Mouse (Mus musculus) ES-Bruce4 (cell line): ENCODE results near the gene Tcp10a. TPM values are rescaled to one million over a fixed set of nuclear protein-coding genes. Genes with fewer than 3 reads are reported as not detected.
"Not testable (repeated sequence)": the region's sequence is repeated elsewhere in the genome, so short reads cannot be mapped to it uniquely, and the experiment has no call there.

Experiments used
- H3K27ac ChIP-seq: 2 replicates; pipeline ENCODE4 v1.5.1; 2012; ENCODE audit warnings: low read length, inconsistent platforms; ENCODE audit not compliant: insufficient read depth
- H3K27me3 ChIP-seq: 2 replicates; pipeline ENCODE4 v1.6.1; 2012; ENCODE audit warnings: mild to moderate bottlenecking, low read length, inconsistent platforms; ENCODE audit not compliant: control insufficient read depth, poor library complexity, insufficient read depth, severe bottlenecking
- H3K36me3 ChIP-seq: 2 replicates; pipeline ENCODE4 v1.6.1; 2012; ENCODE audit warnings: inconsistent platforms, mild to moderate bottlenecking, low read length, moderate library complexity; ENCODE audit not compliant: control insufficient read depth, poor library complexity, insufficient read depth, severe bottlenecking
- H3K4me1 ChIP-seq: one replicate; pipeline ENCODE4 v1.8.1; 2011; ENCODE audit warnings: low read length; ENCODE audit not compliant: control insufficient read depth, insufficient read depth
- H3K4me3 ChIP-seq: 2 replicates; pipeline ENCODE4 v1.5.1; 2011; ENCODE audit warnings: low read depth, mild to moderate bottlenecking, low read length
- H3K9ac ChIP-seq: 2 replicates; pipeline ENCODE4 v1.6.1; 2012; ENCODE audit warnings: low read depth, mild to moderate bottlenecking, inconsistent platforms; ENCODE audit not compliant: poor library complexity, severe bottlenecking
- H3K9me3 ChIP-seq: replicated peaks from 2 replicates; pipeline ENCODE4 v1.6.1; 2012; ENCODE audit warnings: mild to moderate bottlenecking, low read length, inconsistent platforms; ENCODE audit not compliant: control insufficient read depth, poor library complexity, insufficient read depth, severe bottlenecking
- CTCF ChIP-seq: IDR thresholded peaks from one replicate; pipeline ENCODE4 v1.8.1; 2011; ENCODE audit warnings: low read depth, low read length
- EP300 ChIP-seq: IDR thresholded peaks from 2 replicates; pipeline ENCODE4 v1.6.1; 2011; ENCODE audit warnings: low read depth, low read length; ENCODE audit not compliant: insufficient read depth
- POLR2A ChIP-seq: IDR thresholded peaks from one replicate; pipeline ENCODE4 v1.8.1; 2011; ENCODE audit warnings: low read length; ENCODE audit not compliant: insufficient read depth
- polyA plus RNA-seq: library from polyadenylated mRNA; stranded (reverse); fragments of >200 nt; gene quantifications from 2 replicates; pipeline ENCODE4 v1.2.4, GENCODE M21; 2011; ENCODE audit warnings: low read depth; ENCODE audit not compliant: missing spikeins, insufficient read depth, insufficient read length

Tcp10a gene
- polyA plus RNA-seq, 1 experiment = 0.27 TPM

DNA sequence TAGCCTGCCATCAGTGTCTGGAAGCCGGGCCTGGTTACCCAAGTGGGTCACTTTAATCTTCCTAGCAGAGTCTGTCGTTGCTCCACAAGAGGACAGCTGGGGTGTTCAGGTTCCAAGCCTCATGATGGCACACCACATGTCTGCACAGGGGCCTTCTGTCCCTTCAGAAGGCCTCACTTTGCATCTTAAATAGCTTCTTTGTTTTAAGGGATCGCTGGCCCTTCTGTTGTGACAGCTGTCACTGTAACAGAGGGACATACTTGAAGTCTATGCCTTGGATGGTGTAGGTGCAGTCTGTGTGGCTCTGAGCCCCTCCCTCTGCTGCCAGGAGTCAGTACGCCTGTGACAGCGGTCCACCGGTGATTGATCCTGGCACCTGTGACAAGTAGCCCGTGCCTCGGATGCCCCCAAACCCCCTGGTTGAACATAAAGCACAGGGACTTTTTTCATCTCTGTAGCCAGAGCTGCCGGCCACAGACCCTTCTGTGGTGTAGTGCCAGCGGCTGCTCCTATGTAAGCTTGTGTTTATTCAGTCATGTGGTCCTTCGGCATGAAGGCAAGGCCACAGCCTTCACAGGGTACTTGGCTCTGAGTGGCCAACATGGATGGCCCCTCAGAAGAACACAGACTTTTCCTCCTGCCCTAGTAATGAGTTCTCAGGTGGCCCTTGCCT is 32.3 kb upstream of the Tcp10a start:
- no peak overlapping the region for H3K27ac ChIP-seq
- no peak for TF ChIP-seq EP300
- TF ChIP-seq POLR2A = no peak
- TF ChIP-seq CTCF = no peak
- no peak overlapping the region for H3K9ac ChIP-seq
- no peaks in the 10 kb centered on the region for H3K4me1 ChIP-seq
- no peaks in the 10 kb centered on the region for H3K9me3 ChIP-seq
- H3K27me3 ChIP-seq = no peaks in the 10 kb centered on the region
- no peak overlapping the region for H3K4me3 ChIP-seq
- no peaks in the 10 kb centered on the region for H3K36me3 ChIP-seq

DNA sequence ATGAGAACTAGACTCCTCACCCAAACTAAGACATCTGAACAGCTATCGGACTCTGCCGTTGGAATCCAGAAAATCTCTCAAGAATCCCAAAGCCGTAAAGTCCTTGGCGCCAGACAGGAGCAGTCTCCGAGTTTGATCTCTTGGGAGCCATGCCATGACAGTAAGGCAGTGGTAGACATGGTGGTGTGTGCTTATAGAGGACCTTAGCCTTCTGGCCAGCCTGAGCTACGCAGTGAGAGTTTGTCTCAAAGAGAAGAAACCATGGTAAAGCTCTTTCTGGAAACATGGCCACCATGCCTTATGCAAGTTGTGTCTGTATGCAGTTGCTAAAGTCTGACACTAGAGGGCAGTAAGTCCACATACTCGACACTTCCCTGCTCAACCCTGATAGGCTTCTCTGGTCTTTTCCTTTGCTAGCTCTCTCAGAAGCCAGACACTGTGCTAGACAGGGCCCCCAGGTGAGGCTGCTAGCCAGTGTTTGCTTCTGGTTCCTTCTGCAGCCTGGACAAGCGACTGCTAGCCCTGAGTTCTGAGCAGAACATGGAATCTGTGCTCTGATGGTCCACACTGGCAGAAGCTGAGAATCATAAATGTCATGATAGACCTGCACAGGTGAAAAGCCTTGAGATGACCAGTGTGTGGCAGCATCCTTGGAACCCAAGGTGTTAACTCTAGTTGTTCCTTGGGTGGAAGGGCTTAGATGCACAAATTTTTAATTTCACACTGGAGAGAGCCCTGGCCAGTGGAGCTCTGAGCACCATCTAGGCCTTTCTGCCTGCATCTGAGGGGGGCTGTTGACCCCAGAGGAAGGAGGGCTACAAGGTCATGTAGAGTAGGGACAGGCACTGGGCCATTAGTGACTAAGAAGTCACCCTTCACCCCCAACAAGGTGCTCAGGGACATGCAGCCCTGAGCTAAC is 17.9 kb upstream of the Tcp10a start:
- H3K27me3 ChIP-seq, H3K4me3 ChIP-seq, H3K27ac ChIP-seq, H3K9me3 ChIP-seq, H3K4me1 ChIP-seq, H3K36me3 ChIP-seq, H3K9ac ChIP-seq: not testable (repeated sequence)

DNA sequence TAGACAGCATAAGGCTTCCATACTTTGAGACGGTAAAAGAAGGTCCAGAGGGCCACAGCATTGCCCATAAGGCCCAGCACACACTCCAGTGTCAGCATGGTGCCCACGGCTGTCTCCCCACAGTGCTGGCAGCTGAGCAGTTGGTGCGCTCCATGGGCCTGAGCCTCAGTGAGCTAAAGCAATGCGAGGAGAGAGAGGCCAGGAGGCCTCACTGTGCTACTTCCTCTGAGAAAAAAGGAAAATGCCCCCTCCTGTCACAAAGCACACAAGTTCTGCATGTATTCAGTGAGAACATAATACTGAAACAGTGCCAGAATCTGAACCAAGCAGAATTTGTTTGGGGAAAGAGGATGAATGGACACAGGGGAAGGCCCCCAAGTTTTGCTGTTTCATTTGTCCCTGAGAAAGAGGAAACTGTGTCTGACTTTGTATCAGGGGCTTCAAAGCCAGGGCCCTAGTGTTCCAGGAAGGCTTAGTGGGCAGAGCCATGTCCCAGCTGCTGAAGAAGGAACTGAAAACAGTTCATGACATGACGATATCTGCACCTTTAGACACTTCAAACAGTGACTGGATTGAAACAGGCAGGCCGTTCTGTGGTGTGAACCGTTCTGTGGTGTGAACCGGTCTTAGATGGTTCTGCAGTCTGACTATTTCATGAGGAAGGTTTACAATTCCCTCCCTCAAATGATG is 8.6 kb upstream of the Tcp10a start:
- not testable (repeated sequence) for H3K27me3 ChIP-seq, H3K4me1 ChIP-seq, H3K9ac ChIP-seq, H3K27ac ChIP-seq, H3K9me3 ChIP-seq, H3K4me3 ChIP-seq, H3K36me3 ChIP-seq

DNA sequence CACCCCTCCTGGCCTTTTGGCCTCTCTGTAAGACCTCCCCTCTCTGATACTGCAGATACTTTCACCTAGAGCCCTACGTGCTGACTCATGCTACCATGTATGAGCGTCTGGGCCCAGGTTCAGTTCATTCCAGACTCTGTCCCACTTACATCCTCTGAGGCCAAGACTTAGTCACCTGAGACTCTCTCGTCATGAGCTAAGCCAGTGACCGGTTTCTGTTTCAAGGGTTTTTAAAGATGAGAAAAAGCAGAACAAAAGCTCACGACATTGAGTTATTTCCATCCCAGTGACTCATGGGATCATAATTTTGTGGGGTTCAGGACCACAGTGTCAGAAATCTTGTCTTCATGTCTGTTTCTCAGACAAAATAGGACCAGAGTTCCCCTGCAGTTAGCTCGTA is 4.7 kb upstream of the Tcp10a start:
- H3K36me3 ChIP-seq, H3K27me3 ChIP-seq, H3K9me3 ChIP-seq, H3K4me3 ChIP-seq, H3K9ac ChIP-seq, H3K27ac ChIP-seq, H3K4me1 ChIP-seq: not testable (repeated sequence)

DNA sequence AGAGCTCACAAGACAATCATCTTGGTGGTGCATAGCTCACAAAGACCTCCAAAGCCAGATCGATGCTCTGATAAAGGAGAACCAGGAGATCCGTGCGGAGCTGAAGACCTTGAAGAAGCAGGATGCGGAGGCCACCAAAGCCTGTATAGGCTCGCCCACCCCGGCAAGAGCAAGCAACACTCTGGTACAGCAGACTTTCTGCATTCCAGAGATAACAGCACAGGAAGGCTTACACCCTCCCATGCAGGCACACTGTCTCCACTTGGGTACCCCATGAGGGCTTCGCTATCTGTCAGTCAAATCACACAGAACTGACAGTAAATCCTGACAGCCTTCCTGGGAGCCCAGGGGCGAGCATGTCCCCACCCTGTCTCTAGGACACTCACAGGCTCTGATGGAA is 2.0 kb downstream of the Tcp10a start:
- not testable (repeated sequence) for H3K9ac ChIP-seq, H3K27me3 ChIP-seq, H3K27ac ChIP-seq, H3K9me3 ChIP-seq, H3K4me1 ChIP-seq, H3K4me3 ChIP-seq, H3K36me3 ChIP-seq

DNA sequence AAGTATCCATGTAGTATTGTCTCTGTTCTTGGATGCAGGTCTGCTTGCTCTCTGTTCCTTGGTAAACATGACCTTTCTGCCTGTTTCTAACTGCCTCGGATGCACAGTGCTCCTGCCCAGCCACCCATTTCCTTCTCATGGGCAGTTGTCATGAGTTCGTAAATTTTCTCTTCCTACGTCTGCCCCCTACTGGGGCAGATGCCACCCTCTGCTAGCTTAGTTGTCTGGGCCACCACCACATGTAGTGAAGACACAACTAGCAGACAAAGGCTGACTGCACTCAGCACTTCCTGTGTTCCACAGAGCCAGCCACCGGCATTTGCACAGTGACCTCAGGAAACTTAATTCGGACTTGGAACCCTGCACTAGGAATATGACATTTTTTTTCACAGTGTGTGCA is 8.3 kb downstream of the Tcp10a start:
- H3K36me3 ChIP-seq, H3K9ac ChIP-seq, H3K4me1 ChIP-seq, H3K4me3 ChIP-seq, H3K27me3 ChIP-seq, H3K9me3 ChIP-seq, H3K27ac ChIP-seq: not testable (repeated sequence)

DNA sequence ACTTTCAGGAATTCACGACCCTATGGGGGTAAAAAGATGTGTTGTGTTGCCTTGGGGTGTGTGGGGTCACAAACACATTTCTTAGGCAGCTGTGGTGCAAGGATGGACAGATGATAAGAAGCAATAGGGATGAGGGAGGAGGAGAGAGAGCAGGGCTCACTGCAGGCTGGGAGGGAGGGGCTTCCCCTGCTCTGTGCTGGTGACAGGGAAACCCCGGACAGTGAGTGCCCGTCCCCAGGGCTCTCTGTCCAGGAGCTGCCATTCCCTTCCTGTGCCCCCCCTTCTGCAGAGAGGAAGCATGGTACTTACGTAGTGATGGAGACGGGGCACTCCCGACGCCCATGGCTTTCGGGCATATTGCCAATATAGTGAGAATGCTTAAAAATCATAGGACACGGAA is 12.9 kb downstream of the Tcp10a start:
- not testable (repeated sequence) for H3K9me3 ChIP-seq, H3K9ac ChIP-seq, H3K4me3 ChIP-seq, H3K4me1 ChIP-seq, H3K27me3 ChIP-seq, H3K27ac ChIP-seq, H3K36me3 ChIP-seq

DNA sequence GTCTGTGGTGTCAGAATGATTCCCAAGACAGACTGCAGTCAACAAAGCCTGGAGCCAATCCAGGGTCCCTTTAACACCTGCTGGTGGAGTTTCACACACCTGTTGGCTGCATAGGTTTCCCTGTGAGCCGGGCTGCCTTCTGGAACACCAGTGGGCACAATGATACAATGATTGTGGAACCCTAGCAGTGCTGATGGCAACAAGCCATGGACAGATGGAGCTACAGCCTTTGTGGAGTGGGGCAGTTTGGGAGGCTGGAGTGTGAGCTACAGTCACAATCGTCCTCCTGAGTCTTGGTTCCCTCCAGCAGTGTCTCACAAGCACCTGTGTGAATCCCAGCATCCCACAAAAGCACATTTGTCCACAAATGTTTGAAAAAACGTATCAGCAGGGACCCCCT is 24.3 kb downstream of the Tcp10a start:
- H3K4me3 ChIP-seq, H3K36me3 ChIP-seq, H3K4me1 ChIP-seq, H3K9me3 ChIP-seq, H3K27me3 ChIP-seq, H3K27ac ChIP-seq, H3K9ac ChIP-seq: not testable (repeated sequence)

DNA sequence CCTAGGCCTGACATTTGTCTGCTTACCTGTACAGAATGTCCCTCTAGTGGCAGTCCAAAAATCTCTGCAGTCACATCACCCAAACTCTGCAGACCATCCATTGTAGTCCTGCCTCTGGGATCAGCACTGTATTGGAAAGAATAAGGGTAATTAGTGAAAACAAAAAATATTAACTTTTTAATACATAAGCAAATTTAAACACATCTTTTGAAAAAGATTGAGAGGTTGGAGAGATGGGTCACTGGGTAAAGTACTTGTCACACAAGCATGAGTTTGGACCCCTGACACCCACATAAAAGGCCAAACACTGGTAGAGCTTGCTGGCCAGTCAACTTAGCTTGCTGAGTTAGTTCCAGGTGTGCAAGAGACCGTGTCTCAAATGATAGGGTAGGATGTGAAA is 28.1 kb downstream of the Tcp10a start, which contains the start of gene Ttll2:
Ttll2 (minus strand) TSS at position 101 of the 400 bp plus-strand sequence.
- H3K4me1 ChIP-seq, H3K9ac ChIP-seq, H3K27me3 ChIP-seq, H3K36me3 ChIP-seq, H3K4me3 ChIP-seq, H3K27ac ChIP-seq, H3K9me3 ChIP-seq: not testable (repeated sequence)
